Mouse (Mus musculus) heart, postnatal 14 days (tissue): ENCODE results near the gene Bpi. TPM values are rescaled to one million over a fixed set of nuclear protein-coding genes. Genes with fewer than 3 reads are reported as not detected.
A peak's percentile ranks its signal among the peaks of the same experiment; 100 is the strongest.

Experiments
- DNase-seq, 2 experiments: peaks; one replicate each; pipeline ENCODE4 v3.0.0; 2021 to 2022
- intact Hi-C: fragments of 180-260 bp; cut with DNase I; formaldehyde crosslinking; loops from one replicate; pipeline ENCODE4 v1.15.1; 2025
- long read RNA-seq, 2 experiments: library from polyadenylated mRNA; stranded (forward); transcript quantifications; one replicate each; pipeline ENCODE4 v2.0.0; 2021
- total RNA-seq, 2 experiments: library from RNA; stranded (reverse); gene quantifications; 2 replicates each; pipeline ENCODE4 v1.2.3; 2021

Gene Bpi
- total RNA-seq, result not detected
- long read RNA-seq, experiment 1, result 0 reads
- long read RNA-seq, experiment 2, result 0 reads

GRCm38 (mm10) chr2:158258005-158258418 lies at the start of gene Bpi:
Bpi (plus strand) TSS chr2:158258094.
- no peak for DNase-seq
- intact Hi-C loops, result loop anchor here (1.0 kb wide), 1 partner anchor 50 kb away; no protein-coding TSS in a partner anchor

GRCm38 (mm10) chr2:158209776-158210175 lies 48.1 kb upstream of the Bpi start:
- DNase-seq, result no peak
- intact Hi-C loops, result loop anchor here (5.0 to 10.0 kb wide), 2 partner anchors 138 to 605 kb away; no protein-coding TSS in a partner anchor

- intact Hi-C loops, result no loop called here
- DNase-seq, result peak; percentile 48 to 62
Observed at GRCm38 (mm10) chr2:158210503-158210902, 47.4 kb upstream of the Bpi start.

- intact Hi-C loops, result no loop called here
- DNase-seq, result no peak
Observed at GRCm38 (mm10) chr2:158210958-158211357, 46.9 kb upstream of the Bpi start.

GRCm38 (mm10) chr2:158211764-158212471 lies 46.0 kb upstream of the Bpi start:
- intact Hi-C loops, result no loop called here
- DNase-seq, result no peak

- intact Hi-C loops, result no loop called here
Observed at GRCm38 (mm10) chr2:158215283-158216117, 42.4 kb upstream of the Bpi start.

GRCm38 (mm10) chr2:158216510-158216909 lies 41.4 kb upstream of the Bpi start:
- intact Hi-C loops, result no loop called here
- peak; percentile 48 to 49 for DNase-seq

More at GRCm38 (mm10) chr2:158215283-158216117, 42.4 kb upstream of the Bpi start:
- DNase-seq, result peak; percentile 62 to 74

GRCm38 (mm10) chr2:158219562-158219961 lies 38.3 kb upstream of the Bpi start:
- intact Hi-C loops, result no loop called here
- DNase-seq, result no peak

GRCm38 (mm10) chr2:158221446-158222084 lies 36.3 kb upstream of the Bpi start:
- no peak for DNase-seq
- intact Hi-C loops, result no loop called here

- intact Hi-C loops, result no loop called here
- DNase-seq, result peak; percentile 43 to 58
Observed at GRCm38 (mm10) chr2:158222664-158223063, 35.2 kb upstream of the Bpi start.

GRCm38 (mm10) chr2:158223497-158223896 lies 34.4 kb upstream of the Bpi start:
- intact Hi-C loops, result no loop called here
- no peak for DNase-seq

GRCm38 (mm10) chr2:158225301-158225700 lies 32.6 kb upstream of the Bpi start:
- intact Hi-C loops, result no loop called here
- DNase-seq, result peak; percentile 62 to 69

GRCm38 (mm10) chr2:158228670-158229502 lies 29.0 kb upstream of the Bpi start, which contains the start of gene D630003M21Rik:
D630003M21Rik (minus strand) TSS chr2:158229222.
- DNase-seq, result peak; percentile 42 to 49
- intact Hi-C loops, result no loop called here

- intact Hi-C loops, result no loop called here
- DNase-seq, result no peak
Observed at GRCm38 (mm10) chr2:158229503-158229892, 28.4 kb upstream of the Bpi start.

- intact Hi-C loops, result no loop called here
- DNase-seq, result no peak
Observed at GRCm38 (mm10) chr2:158230617-158231016, 27.3 kb upstream of the Bpi start.

- no peak for DNase-seq
Observed at GRCm38 (mm10) chr2:158231071-158231470, 26.8 kb upstream of the Bpi start.

GRCm38 (mm10) chr2:158232414-158232813 lies 25.5 kb upstream of the Bpi start:
- intact Hi-C loops, result no loop called here
- DNase-seq, result no peak

More at GRCm38 (mm10) chr2:158231071-158231470, 26.8 kb upstream of the Bpi start:
- intact Hi-C loops, result no loop called here

GRCm38 (mm10) chr2:158233106-158233505 lies 24.8 kb upstream of the Bpi start:
- intact Hi-C loops, result no loop called here
- no peak for DNase-seq

GRCm38 (mm10) chr2:158236698-158237097 lies 21.2 kb upstream of the Bpi start:
- intact Hi-C loops, result no loop called here
- DNase-seq, result no peak

- intact Hi-C loops, result no loop called here
- DNase-seq, result no peak
Observed at GRCm38 (mm10) chr2:158238101-158238500, 19.8 kb upstream of the Bpi start.
